Mouse (Mus musculus) E14TG2a.4 (cell line): ENCODE data around the gene Sugct.

ENCODE experiments used
- CTCF ChIP-seq: conservative IDR thresholded peaks from 2 replicates; pipeline ENCODE4 v1.5.1; 2014; ENCODE audit warnings: low read length
- POU5F1 ChIP-seq: IDR thresholded peaks from 2 replicates; pipeline ENCODE4 v1.6.1; 2014; ENCODE audit warnings: low read length, borderline replicate concordance

DNA sequence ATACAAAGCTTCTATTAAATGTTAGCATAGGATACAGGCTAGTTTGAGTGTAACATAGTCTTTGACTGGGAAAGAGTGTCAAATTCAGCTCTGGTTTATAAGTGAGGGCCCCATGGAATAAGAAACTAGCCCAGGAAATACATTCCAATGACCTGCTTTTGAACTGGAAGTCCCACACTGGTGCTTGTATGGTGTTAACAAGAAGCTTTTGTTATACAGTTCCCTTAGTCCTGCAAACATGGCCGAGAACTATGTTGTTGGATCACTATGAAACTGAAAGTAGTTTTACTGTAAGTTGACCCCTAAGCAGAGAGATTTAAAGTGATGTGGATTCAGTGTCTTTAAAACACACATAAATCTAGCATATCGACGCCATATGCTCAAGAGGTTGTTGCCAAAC lies 657.5 kb downstream of the Sugct start:
- TF ChIP-seq CTCF (no peak), POU5F1 (no peak)
